Comparison of ENCODE assay signal across 8 mouse cellular contexts in genomic region chr14:121082341-121082740, GRCm38 (mm10). TPM values are rescaled to one million over a fixed set of nuclear protein-coding genes. Genes with fewer than 3 reads are reported as not detected.
DNase-seq lines count a peak whose midpoint lies in the region; ATAC-seq lines count a peak whose summit lies in the region.

No protein-coding gene starts in this region.

- H3K27ac ChIP-seq in hindbrain, embryonic 14.5 days, result peak overlapping the region; percentile 79
- no peak overlapping the region for H3K27ac ChIP-seq in hindbrain, embryonic 12.5 days
- H3K27ac ChIP-seq in forebrain, embryonic 16.5 days (ENCODE audit: low read length), result peak overlapping the region; percentile 72
- H3K27ac ChIP-seq in lung, embryonic 16.5 days (ENCODE audit: low read length), result 0 out of 2 replicates have a peak overlapping the region, but pooled peaks have one; percentile 25

- ATAC-seq in hindbrain, embryonic 14.5 days (ENCODE audit: low FRiP score), result 0 out of 2 replicates have a peak, but pooled peaks have one; percentile 64
- no peak for ATAC-seq in hindbrain, embryonic 12.5 days (ENCODE audit: low FRiP score)
- peak; percentile 85 for ATAC-seq in forebrain, embryonic 16.5 days
- peak; percentile 81 for ATAC-seq in lung, embryonic 16.5 days (ENCODE audit: low read depth)

- no peaks in the 10 kb centered on the region; the same call in 1 of the 2 replicates for H3K36me3 ChIP-seq in hindbrain, embryonic 14.5 days (replicated peaks; ENCODE audit: control insufficient read depth, insufficient read depth)
- peaks cover 11% of the 10 kb centered on the region for H3K36me3 ChIP-seq in hindbrain, embryonic 12.5 days
- no peaks in the 10 kb centered on the region for H3K36me3 ChIP-seq in forebrain, embryonic 16.5 days (ENCODE audit: control insufficient read depth, insufficient read depth)
- peaks cover 10% of the 10 kb centered on the region; the same call in 1 of the 2 replicates for H3K36me3 ChIP-seq in lung, embryonic 16.5 days (ENCODE audit: control insufficient read depth, insufficient read depth, low read length)

- DNase-seq in hindbrain, embryonic 14.5 days (ENCODE audit: low spot score), result no peak
- DNase-seq in heart, postnatal 4 days, result peak; percentile 46
- no peak for DNase-seq in adrenal gland, adult 8-10 months
- DNase-seq in adrenal gland, postnatal 4 days (ENCODE audit: low spot score in 2 of 2), result no peak
- DNase-seq in urinary bladder, postnatal 10 days (ENCODE audit: low spot score), result no peak

- 59% methylated on average over 7 of the region's 7 CpGs for WGBS in hindbrain, embryonic 14.5 days
- 57% methylated on average over 7 of the region's 7 CpGs for WGBS in hindbrain, embryonic 12.5 days
- 26% methylated on average over 7 of the region's 7 CpGs for WGBS in forebrain, embryonic 16.5 days
- 28% methylated on average over 7 of the region's 7 CpGs for WGBS in lung, embryonic 16.5 days

- peaks cover 9% of the 10 kb centered on the region for H3K4me1 ChIP-seq in hindbrain, embryonic 14.5 days (replicated peaks; ENCODE audit: control insufficient read depth, insufficient read depth, low read length)
- no peaks in the 10 kb centered on the region for H3K4me1 ChIP-seq in hindbrain, embryonic 12.5 days
- peaks cover 10% of the 10 kb centered on the region for H3K4me1 ChIP-seq in forebrain, embryonic 16.5 days (replicated peaks; ENCODE audit: control insufficient read depth, insufficient read depth, low read length)
- H3K4me1 ChIP-seq in lung, embryonic 16.5 days (replicated peaks; ENCODE audit: control insufficient read depth, insufficient read depth, low read length), result peaks cover 8% of the 10 kb centered on the region

- H3K9ac ChIP-seq in hindbrain, embryonic 14.5 days, result no peak overlapping the region; the same call in 1 of the 2 replicates
- H3K9ac ChIP-seq in hindbrain, embryonic 12.5 days, result no peak overlapping the region
- peak overlapping the region; percentile 0; the same call in 1 of the 2 replicates for H3K9ac ChIP-seq in forebrain, embryonic 16.5 days (replicated peaks; ENCODE audit: low read depth, low read length)
- no peak overlapping the region for H3K9ac ChIP-seq in lung, embryonic 16.5 days (ENCODE audit: low read length)

- H3K9me3 ChIP-seq in hindbrain, embryonic 14.5 days (ENCODE audit: control insufficient read depth, low read length), result no peaks in the 10 kb centered on the region
- H3K9me3 ChIP-seq in hindbrain, embryonic 12.5 days (replicated peaks), result no peaks in the 10 kb centered on the region
- no peaks in the 10 kb centered on the region for H3K9me3 ChIP-seq in forebrain, embryonic 16.5 days (ENCODE audit: control insufficient read depth, low read length)
- H3K9me3 ChIP-seq in lung, embryonic 16.5 days (ENCODE audit: control insufficient read depth, low read length), result no peaks in the 10 kb centered on the region

- H3K4me3 ChIP-seq in hindbrain, embryonic 14.5 days (replicated peaks; ENCODE audit: low read length), result no peak overlapping the region
- H3K4me3 ChIP-seq in hindbrain, embryonic 12.5 days, result no peak overlapping the region
- no peak overlapping the region for H3K4me3 ChIP-seq in forebrain, embryonic 16.5 days (replicated peaks; ENCODE audit: low read length)
- H3K4me3 ChIP-seq in lung, embryonic 16.5 days (ENCODE audit: low read length), result no peak overlapping the region

- H3K27me3 ChIP-seq in hindbrain, embryonic 14.5 days (ENCODE audit: control insufficient read depth, insufficient read depth, low read length), result no peaks in the 10 kb centered on the region
- no peaks in the 10 kb centered on the region for H3K27me3 ChIP-seq in hindbrain, embryonic 12.5 days
- H3K27me3 ChIP-seq in forebrain, embryonic 16.5 days (replicated peaks; ENCODE audit: control insufficient read depth, insufficient read depth, low read length), result no peaks in the 10 kb centered on the region
- no peaks in the 10 kb centered on the region for H3K27me3 ChIP-seq in lung, embryonic 16.5 days (ENCODE audit: control insufficient read depth, insufficient read depth, low read depth, low read length)

- H3K4me2 ChIP-seq in hindbrain, embryonic 14.5 days (replicated peaks), result no peak overlapping the region
- no peak overlapping the region for H3K4me2 ChIP-seq in hindbrain, embryonic 12.5 days (replicated peaks)
- 0 out of 2 replicates have a peak overlapping the region, but pooled peaks have one; percentile 3 for H3K4me2 ChIP-seq in forebrain, embryonic 16.5 days (ENCODE audit: low read length)
- no peak overlapping the region for H3K4me2 ChIP-seq in lung, embryonic 16.5 days (ENCODE audit: low read depth, low read length)

RNA-seq across cellular contexts. Expression of gene Farp1, which starts 47.3 kb away (rescaled TPM):
- 44.6 and 45.2 TPM in 2 replicates for polyA plus RNA-seq in hindbrain, embryonic 14.5 days (2014; fragmentation: Nextera tagmentation; extraction: Ambion mirVana)
- polyA plus RNA-seq in hindbrain, embryonic 12.5 days (2016; fragmentation: Nextera tagmentation; extraction: Ambion mirVana), result 43.9 and 46.0 TPM in 2 replicates
- polyA plus RNA-seq in forebrain, embryonic 16.5 days (2015; fragmentation: Nextera tagmentation; extraction: Ambion mirVana), result 35.4 and 43.6 TPM in 2 replicates
- 10 to 100 TPM; 42.9 to 43.2 TPM for total RNA-seq in heart, postnatal 4 days (2021)
- 20.0 and 22.0 TPM in 2 replicates for polyA plus RNA-seq in lung, embryonic 16.5 days (2015; fragmentation: Nextera tagmentation; extraction: Ambion mirVana)
- 10 to 100 TPM; 15.5 to 24.1 (median 21.4) TPM for total RNA-seq in adrenal gland, adult 8-10 months (2022)
- 10 to 100 TPM; 41.6 to 58.5 TPM for total RNA-seq in adrenal gland, postnatal 4 days (2021)
